Mouse (Mus musculus): ENCODE measurements around the gene Rbl2. TPM values are rescaled to one million over a fixed set of nuclear protein-coding genes. Genes with fewer than 3 reads are reported as not detected.
A peak's percentile ranks its signal among the peaks of the same experiment; 100 is the strongest.

Rbl2 gene
- total RNA-seq, 1 experiment from 2014 or later = 74.4 TPM

- ATAC-seq (replicated peaks; ENCODE audit: low read depth, poor library complexity, severe bottlenecking) = peak; percentile 52
Observed at GRCm38 (mm10) chr8:91154564-91154963, 84.7 kb downstream of the Rbl2 start.

GRCm38 (mm10) chr8:91158617-91159016 lies 88.8 kb downstream of the Rbl2 start:
- ATAC-seq (replicated peaks; ENCODE audit: low read depth, poor library complexity, severe bottlenecking) = peak; percentile 30

- ATAC-seq (replicated peaks; ENCODE audit: low read depth, poor library complexity, severe bottlenecking) = peak; percentile 76
Observed at GRCm38 (mm10) chr8:91159959-91160800, 90.3 kb downstream of the Rbl2 start.

DNA sequence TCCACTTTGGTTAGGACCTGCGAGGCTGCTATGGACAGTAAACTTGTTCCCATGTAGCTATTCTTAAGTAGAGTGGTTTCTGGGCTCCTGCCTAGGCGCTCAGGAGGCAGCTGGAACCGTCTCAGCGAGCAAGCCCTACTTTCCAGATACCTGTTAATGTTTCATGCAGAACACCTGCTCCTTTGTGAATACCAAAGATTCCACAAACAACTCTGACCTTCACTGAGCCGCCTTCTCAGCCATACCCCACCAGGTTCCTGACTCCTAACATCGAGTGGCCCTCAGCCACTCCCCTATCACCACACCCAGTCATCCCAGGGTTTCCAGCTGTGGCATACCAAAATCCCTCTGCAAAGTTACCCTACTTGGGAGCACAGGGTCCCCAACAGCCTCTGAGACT lies 100.3 kb downstream of the Rbl2 start:
- no peak for ATAC-seq (replicated peaks; ENCODE audit: low read depth, poor library complexity, severe bottlenecking)

DNA sequence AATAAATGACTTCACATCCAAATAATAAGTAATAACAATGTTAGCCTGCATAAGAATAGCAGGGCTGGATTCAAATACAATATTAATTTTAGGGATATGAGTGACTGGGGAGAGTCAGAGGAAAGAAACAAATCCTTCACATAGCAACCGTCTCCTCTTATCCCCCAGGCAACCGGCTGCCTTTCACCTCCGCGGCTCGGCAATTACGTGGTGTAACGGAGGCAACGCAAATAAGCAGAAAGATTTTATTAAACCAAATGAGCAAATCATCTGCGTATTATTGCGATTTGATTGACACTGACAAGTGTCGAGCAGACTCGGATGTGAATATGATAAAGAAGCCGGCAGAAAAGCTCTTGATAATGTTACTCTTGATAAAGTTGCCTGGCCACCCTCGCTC lies 101.1 kb downstream of the Rbl2 start:
- ATAC-seq (replicated peaks; ENCODE audit: low read depth, poor library complexity, severe bottlenecking) = no peak

DNA sequence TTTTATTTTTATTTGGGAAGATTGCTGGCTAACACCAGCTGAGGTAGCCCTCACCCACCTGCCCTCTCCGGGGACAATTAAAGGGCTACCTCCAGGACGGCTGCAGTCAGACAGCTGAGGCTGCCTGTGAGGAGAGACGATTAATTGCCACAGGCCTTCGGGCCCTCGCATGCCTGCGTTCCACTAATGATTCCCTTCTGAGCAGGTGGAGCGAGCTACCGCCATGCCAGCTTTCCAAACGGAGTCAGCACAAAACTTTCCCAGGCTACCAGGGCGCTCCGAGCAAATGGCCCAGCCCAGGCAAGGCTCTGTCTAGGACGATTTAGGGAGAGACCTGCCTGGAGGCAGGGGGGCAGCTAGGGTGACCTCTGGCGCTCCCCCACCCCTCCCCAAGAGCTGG lies 101.7 kb downstream of the Rbl2 start:
- ATAC-seq (replicated peaks; ENCODE audit: low read depth, poor library complexity, severe bottlenecking) = no peak

Other genes starting within 250 kb of the Rbl2 start
- gene Chd9, start 241.7 kb upstream of the Rbl2 start, total RNA-seq (2017) = 57.2 and 83.1 TPM in 2 replicates
- gene Aktip, start 129.9 kb downstream of the Rbl2 start, total RNA-seq (2017) = 11.4 and 14.8 TPM in 2 replicates
- gene Rpgrip1l, start 243.2 kb downstream of the Rbl2 start, total RNA-seq (2017) = 15.5 and 48.8 TPM in 2 replicates
- 36.0 and 40.3 TPM in 2 replicates for gene Fto, start 243.5 kb downstream of the Rbl2 start, total RNA-seq (2017)

All from common myeloid progenitor, adult 5-6 weeks (primary cell).